Mouse (Mus musculus) ES-Bruce4 (cell line): ENCODE results near the gene Pvr. TPM values are rescaled to one million over a fixed set of nuclear protein-coding genes. Genes with fewer than 3 reads are reported as not detected.
"Not testable (repeated sequence)": the region's sequence is repeated elsewhere in the genome, so short reads cannot be mapped to it uniquely, and the experiment has no call there.

Experiments
- H3K27ac ChIP-seq: 2 replicates; pipeline ENCODE4 v1.5.1; 2012; ENCODE audit warnings: low read length, inconsistent platforms; ENCODE audit not compliant: insufficient read depth
- H3K27me3 ChIP-seq: 2 replicates; pipeline ENCODE4 v1.6.1; 2012; ENCODE audit warnings: mild to moderate bottlenecking, low read length, inconsistent platforms; ENCODE audit not compliant: control insufficient read depth, poor library complexity, insufficient read depth, severe bottlenecking
- H3K36me3 ChIP-seq: 2 replicates; pipeline ENCODE4 v1.6.1; 2012; ENCODE audit warnings: inconsistent platforms, mild to moderate bottlenecking, low read length, moderate library complexity; ENCODE audit not compliant: control insufficient read depth, poor library complexity, insufficient read depth, severe bottlenecking
- H3K4me1 ChIP-seq: one replicate; pipeline ENCODE4 v1.8.1; 2011; ENCODE audit warnings: low read length; ENCODE audit not compliant: control insufficient read depth, insufficient read depth
- H3K4me3 ChIP-seq: 2 replicates; pipeline ENCODE4 v1.5.1; 2011; ENCODE audit warnings: low read depth, mild to moderate bottlenecking, low read length
- H3K9ac ChIP-seq: 2 replicates; pipeline ENCODE4 v1.6.1; 2012; ENCODE audit warnings: low read depth, mild to moderate bottlenecking, inconsistent platforms; ENCODE audit not compliant: poor library complexity, severe bottlenecking
- H3K9me3 ChIP-seq: replicated peaks from 2 replicates; pipeline ENCODE4 v1.6.1; 2012; ENCODE audit warnings: mild to moderate bottlenecking, low read length, inconsistent platforms; ENCODE audit not compliant: control insufficient read depth, poor library complexity, insufficient read depth, severe bottlenecking
- CTCF ChIP-seq: IDR thresholded peaks from one replicate; pipeline ENCODE4 v1.8.1; 2011; ENCODE audit warnings: low read depth, low read length
- EP300 ChIP-seq: IDR thresholded peaks from 2 replicates; pipeline ENCODE4 v1.6.1; 2011; ENCODE audit warnings: low read depth, low read length; ENCODE audit not compliant: insufficient read depth
- POLR2A ChIP-seq: IDR thresholded peaks from one replicate; pipeline ENCODE4 v1.8.1; 2011; ENCODE audit warnings: low read length; ENCODE audit not compliant: insufficient read depth
- polyA plus RNA-seq: library from polyadenylated mRNA; stranded (reverse); fragments of >200 nt; gene quantifications from 2 replicates; pipeline ENCODE4 v1.2.4, GENCODE M21; 2011; ENCODE audit warnings: low read depth; ENCODE audit not compliant: missing spikeins, insufficient read depth, insufficient read length

The Pvr gene
- polyA plus RNA-seq, 1 experiment = 68.1 TPM

DNA sequence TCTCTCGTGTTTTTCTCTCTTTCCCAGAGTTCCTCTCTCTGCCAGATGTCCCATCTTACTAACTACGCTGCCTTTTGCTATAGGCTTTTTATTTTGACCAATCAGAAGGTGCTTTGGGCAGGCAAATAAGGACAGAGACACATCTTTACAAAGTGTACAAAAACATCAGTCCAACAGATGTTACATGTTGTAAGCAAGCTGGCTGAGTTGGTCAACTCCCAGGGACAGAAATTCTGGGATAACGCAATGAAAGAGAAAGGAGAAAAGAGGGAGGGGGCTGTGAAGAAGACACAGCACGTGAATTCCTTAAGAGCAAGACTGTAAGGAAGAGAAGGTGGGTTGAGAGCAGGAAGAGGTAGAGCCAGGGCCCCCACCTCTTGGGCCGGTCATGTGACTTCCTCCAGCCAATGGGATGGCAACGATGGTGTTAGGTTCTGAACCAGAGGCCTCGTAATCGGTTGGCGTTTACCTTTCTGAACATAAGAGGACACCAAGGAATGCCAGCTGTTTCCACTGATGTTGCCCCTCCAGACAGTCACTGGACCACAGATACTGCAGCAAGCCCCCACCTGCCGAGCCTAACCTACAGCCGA is 16.4 kb upstream of the Pvr start:
- Histone ChIP-seq H3K4me3 (no peak overlapping the region), H3K36me3 (no peaks in the 10 kb centered on the region), H3K9me3 (no peaks in the 10 kb centered on the region), H3K4me1 (peaks cover 2% of the 10 kb centered on the region), H3K27me3 (no peaks in the 10 kb centered on the region), H3K9ac (no peak overlapping the region), H3K27ac (no peak overlapping the region; the same call in 1 of the 2 replicates)
- TF ChIP-seq CTCF (no peak), POLR2A (no peak), EP300 (no peak)

GRCm38 (mm10) chr7:19935961-19936360 is 15.0 kb upstream of the Pvr start:
- Histone ChIP-seq H3K27ac (no peak overlapping the region), H3K9me3 (no peaks in the 10 kb centered on the region), H3K9ac (no peak overlapping the region), H3K36me3 (no peaks in the 10 kb centered on the region), H3K4me3 (no peak overlapping the region), H3K4me1 (peaks cover 2% of the 10 kb centered on the region), H3K27me3 (no peaks in the 10 kb centered on the region)
- TF ChIP-seq CTCF (no peak), EP300 (no peak), POLR2A (no peak)

DNA sequence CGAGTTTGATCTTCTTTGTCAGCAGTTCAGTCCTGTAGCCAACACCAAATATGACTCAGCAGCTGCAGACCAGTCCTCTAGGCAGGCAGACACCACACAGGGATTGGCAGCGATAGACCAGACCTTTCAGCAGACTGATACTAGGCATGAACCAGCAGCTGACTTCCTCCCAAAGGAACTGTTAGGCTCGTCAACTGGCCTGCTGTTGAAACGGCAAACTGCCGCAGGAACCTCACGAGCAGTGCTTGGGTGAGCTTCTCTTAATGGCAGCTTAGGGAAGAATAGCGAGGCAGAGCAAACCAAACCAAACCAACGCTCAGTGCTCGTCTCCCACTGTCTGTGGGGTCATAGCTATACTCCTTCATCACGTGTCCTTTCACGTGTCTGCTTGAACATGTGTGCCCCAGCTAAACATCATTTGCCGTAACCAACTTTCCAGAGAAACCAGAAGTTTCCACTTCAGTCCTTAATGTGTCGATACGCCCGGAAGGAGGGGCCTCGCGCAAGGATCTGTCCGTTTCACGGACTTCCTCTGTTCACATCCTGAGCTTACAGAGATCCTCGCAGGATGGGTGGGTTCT is 14.3 kb upstream of the Pvr start:
- Histone ChIP-seq H3K36me3 (no peaks in the 10 kb centered on the region), H3K9me3 (no peaks in the 10 kb centered on the region), H3K27ac (no peak overlapping the region), H3K9ac (no peak overlapping the region), H3K4me3 (peak overlapping the region; percentile 1; the same call in 1 of the 2 replicates), H3K4me1 (peaks cover 2% of the 10 kb centered on the region), H3K27me3 (no peaks in the 10 kb centered on the region)
- TF ChIP-seq CTCF (no peak), EP300 (no peak), POLR2A (no peak)

DNA sequence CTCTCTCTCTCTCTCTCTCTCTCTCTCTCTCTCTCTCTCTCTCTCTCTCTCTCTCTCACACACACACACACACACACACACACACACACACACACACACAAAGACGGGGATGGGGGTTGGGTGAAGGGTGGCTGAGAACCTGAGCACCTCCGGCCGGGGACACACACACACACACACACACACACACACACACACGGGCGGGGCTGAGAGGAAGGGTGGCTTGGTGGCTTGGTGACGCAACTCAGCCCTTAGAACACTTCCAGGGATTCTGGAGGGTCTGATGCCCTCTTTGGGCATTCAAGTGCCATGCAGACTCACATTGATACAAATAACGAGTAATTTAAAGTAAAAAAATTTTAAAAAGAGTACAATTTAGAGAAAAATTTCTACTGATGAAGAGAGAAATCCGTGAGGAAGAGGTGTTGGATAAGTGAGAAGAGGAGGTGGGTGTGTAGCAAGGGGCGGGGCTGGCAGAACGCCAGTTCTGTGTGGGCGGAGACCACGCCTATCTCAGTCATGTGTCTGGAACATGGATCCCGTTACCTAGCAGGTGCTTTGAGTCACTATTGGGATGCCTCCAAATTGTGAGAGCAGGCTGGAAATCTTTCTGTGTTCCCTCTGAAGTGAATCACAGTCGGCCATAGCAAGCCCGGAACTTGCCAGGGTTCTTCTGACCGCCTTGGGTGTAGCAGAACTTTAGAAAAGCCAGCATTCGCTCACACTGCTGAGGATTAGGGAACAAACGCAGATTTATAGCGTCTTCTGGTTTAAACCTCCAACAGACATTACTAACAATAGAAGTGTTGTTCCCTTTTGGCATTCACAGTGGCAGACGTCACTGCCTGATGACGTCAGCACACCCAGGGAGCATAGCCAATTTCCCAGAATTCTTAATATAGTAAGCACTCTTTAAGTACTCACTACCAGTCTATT is 12.2 kb upstream of the Pvr start:
- Histone ChIP-seq H3K27me3 (no peaks in the 10 kb centered on the region), H3K4me1 (peaks cover 6% of the 10 kb centered on the region), H3K36me3 (no peaks in the 10 kb centered on the region), H3K4me3 (peak overlapping the region; percentile 11; the same call in 1 of the 2 replicates), H3K9ac (peak overlapping the region; percentile 14; the same call in 1 of the 2 replicates), H3K9me3 (no peaks in the 10 kb centered on the region), H3K27ac (peak overlapping the region; percentile 82)
- TF ChIP-seq POLR2A = no peak
- TF ChIP-seq EP300 = 0 out of 2 replicates have a peak, but pooled peaks have one; percentile 14
- no peak for TF ChIP-seq CTCF

GRCm38 (mm10) chr7:19932133-19932876 is 11.3 kb upstream of the Pvr start:
- Histone ChIP-seq H3K27me3 (no peaks in the 10 kb centered on the region), H3K36me3 (no peaks in the 10 kb centered on the region), H3K27ac (peak overlapping the region; percentile 73), H3K4me3 (peak overlapping the region; percentile 15; the same call in 1 of the 2 replicates), H3K9ac (peak overlapping the region; percentile 14), H3K9me3 (no peaks in the 10 kb centered on the region), H3K4me1 (peaks cover 5% of the 10 kb centered on the region)
- TF ChIP-seq CTCF (no peak), POLR2A (no peak), EP300 (0 out of 2 replicates have a peak, but pooled peaks have one; percentile 35)

GRCm38 (mm10) chr7:19930481-19930880 is 9.5 kb upstream of the Pvr start:
- not testable (repeated sequence) for H3K4me3 ChIP-seq, H3K9me3 ChIP-seq, H3K9ac ChIP-seq, H3K36me3 ChIP-seq, H3K4me1 ChIP-seq, H3K27me3 ChIP-seq, H3K27ac ChIP-seq
